Mouse (Mus musculus): ENCODE results near the gene Nipa1. TPM values are rescaled to one million over a fixed set of nuclear protein-coding genes. Genes with fewer than 3 reads are reported as not detected.
"Not testable (repeated sequence)": the region's sequence is repeated elsewhere in the genome, so short reads cannot be mapped to it uniquely, and the experiment has no call there.

Gene Nipa1
- polyA plus RNA-seq, 1 experiment from 2014 or later = 11.0 TPM

- no peak overlapping the region for H3K27ac ChIP-seq (ENCODE audit: low read depth, low read length)
- no peaks in the 10 kb centered on the region for H3K9me3 ChIP-seq (ENCODE audit: control insufficient read depth, low read length)
- peaks cover 5% of the 10 kb centered on the region; the same call in 1 of the 2 replicates for H3K4me1 ChIP-seq (ENCODE audit: control insufficient read depth, insufficient read depth, low read length)
- H3K4me3 ChIP-seq (ENCODE audit: low read depth, low read length) = no peak overlapping the region
- no peak overlapping the region for H3K9ac ChIP-seq (ENCODE audit: low read length)
- no peak for DNase-seq (ENCODE audit: low spot score)
- H3K27me3 ChIP-seq (ENCODE audit: control insufficient read depth, insufficient read depth, low read length) = no peaks in the 10 kb centered on the region
- ATAC-seq (ENCODE audit: insufficient read depth, low FRiP score, low TSS enrichment) = no peak
- H3K36me3 ChIP-seq (ENCODE audit: control insufficient read depth, insufficient read depth, low read length) = no peaks in the 10 kb centered on the region
- no peak overlapping the region for H3K4me2 ChIP-seq (ENCODE audit: low read depth)
- 88% methylated on average over 6 of the region's 6 CpGs for WGBS
Observed at GRCm38 (mm10) chr7:56015172-56015571, 4.6 kb downstream of the Nipa1 start.

GRCm38 (mm10) chr7:56014002-56014702 is 5.6 kb downstream of the Nipa1 start:
- H3K9ac ChIP-seq (ENCODE audit: low read length) = not testable (repeated sequence)

GRCm38 (mm10) chr7:56013261-56014001 is 6.3 kb downstream of the Nipa1 start:
- no peak for DNase-seq (ENCODE audit: low spot score)
- Histone ChIP-seq H3K9me3 (ENCODE audit: control insufficient read depth, low read length) (no peaks in the 10 kb centered on the region), H3K27me3 (ENCODE audit: control insufficient read depth, insufficient read depth, low read length) (no peaks in the 10 kb centered on the region), H3K4me2 (ENCODE audit: low read depth) (no peak overlapping the region), H3K27ac (ENCODE audit: low read depth, low read length) (no peak overlapping the region), H3K36me3 (ENCODE audit: control insufficient read depth, insufficient read depth, low read length) (no peaks in the 10 kb centered on the region), H3K9ac (ENCODE audit: low read length) (no peak overlapping the region), H3K4me3 (ENCODE audit: low read depth, low read length) (no peak overlapping the region), H3K4me1 (ENCODE audit: control insufficient read depth, insufficient read depth, low read length) (peaks cover under 1% of the 10 kb centered on the region; the same call in 1 of the 2 replicates)
- whole genome bisulfite sequencing = 96% methylated on average over 14 of the region's 14 CpGs
- no peak for ATAC-seq (ENCODE audit: insufficient read depth, low FRiP score, low TSS enrichment)

More at GRCm38 (mm10) chr7:56014002-56014702, 5.6 kb downstream of the Nipa1 start:
- not testable (repeated sequence) for DNase-seq (ENCODE audit: low spot score); H3K27me3 ChIP-seq (ENCODE audit: control insufficient read depth, insufficient read depth, low read length); H3K4me3 ChIP-seq (ENCODE audit: low read depth, low read length); ATAC-seq (ENCODE audit: insufficient read depth, low FRiP score, low TSS enrichment); H3K36me3 ChIP-seq (ENCODE audit: control insufficient read depth, insufficient read depth, low read length); H3K9me3 ChIP-seq (ENCODE audit: control insufficient read depth, low read length); H3K27ac ChIP-seq (ENCODE audit: low read depth, low read length); H3K4me1 ChIP-seq (ENCODE audit: control insufficient read depth, insufficient read depth, low read length); H3K4me2 ChIP-seq (ENCODE audit: low read depth)
- 93% methylated on average over 6 of the region's 18 CpGs for WGBS

- no peak for DNase-seq (ENCODE audit: low spot score)
- H3K4me1 ChIP-seq (ENCODE audit: control insufficient read depth, insufficient read depth, low read length) = no peaks in the 10 kb centered on the region
- no peak overlapping the region for H3K4me2 ChIP-seq (ENCODE audit: low read depth)
- H3K36me3 ChIP-seq (ENCODE audit: control insufficient read depth, insufficient read depth, low read length) = no peaks in the 10 kb centered on the region
- H3K4me3 ChIP-seq (ENCODE audit: low read depth, low read length) = no peak overlapping the region
- H3K27ac ChIP-seq (ENCODE audit: low read depth, low read length) = no peak overlapping the region
- no peak overlapping the region for H3K9ac ChIP-seq (ENCODE audit: low read length)
- H3K9me3 ChIP-seq (ENCODE audit: control insufficient read depth, low read length) = no peaks in the 10 kb centered on the region
- ATAC-seq (ENCODE audit: insufficient read depth, low FRiP score, low TSS enrichment) = no peak
- H3K27me3 ChIP-seq (ENCODE audit: control insufficient read depth, insufficient read depth, low read length) = no peaks in the 10 kb centered on the region
Observed at GRCm38 (mm10) chr7:56011018-56011333, 8.8 kb downstream of the Nipa1 start.

GRCm38 (mm10) chr7:56010318-56011017 is 9.3 kb downstream of the Nipa1 start:
- 58% methylated on average over 4 of the region's 4 CpGs for WGBS
- no peaks in the 10 kb centered on the region for H3K4me1 ChIP-seq (ENCODE audit: control insufficient read depth, insufficient read depth, low read length)
- H3K27me3 ChIP-seq (ENCODE audit: control insufficient read depth, insufficient read depth, low read length) = no peaks in the 10 kb centered on the region
- DNase-seq (ENCODE audit: low spot score) (no peak), ATAC-seq (ENCODE audit: insufficient read depth, low FRiP score, low TSS enrichment) (no peak)
- H3K36me3 ChIP-seq (ENCODE audit: control insufficient read depth, insufficient read depth, low read length) = no peaks in the 10 kb centered on the region
- no peak overlapping the region for H3K4me2 ChIP-seq (ENCODE audit: low read depth)
- H3K9me3 ChIP-seq (ENCODE audit: control insufficient read depth, low read length) = no peaks in the 10 kb centered on the region
- H3K9ac ChIP-seq (ENCODE audit: low read length) = no peak overlapping the region
- H3K4me3 ChIP-seq (ENCODE audit: low read depth, low read length) = no peak overlapping the region
- H3K27ac ChIP-seq (ENCODE audit: low read depth, low read length) = no peak overlapping the region

GRCm38 (mm10) chr7:55998997-55999396 is 20.8 kb downstream of the Nipa1 start:
- no peak overlapping the region for H3K9ac ChIP-seq (ENCODE audit: low read length)
- no peaks in the 10 kb centered on the region for H3K36me3 ChIP-seq (ENCODE audit: control insufficient read depth, insufficient read depth, low read length)
- WGBS = 2% methylated on average over 3 of the region's 4 CpGs
- no peak overlapping the region for H3K4me2 ChIP-seq (ENCODE audit: low read depth)
- H3K4me3 ChIP-seq (ENCODE audit: low read depth, low read length) = no peak overlapping the region
- no peaks in the 10 kb centered on the region for H3K9me3 ChIP-seq (ENCODE audit: control insufficient read depth, low read length)
- H3K4me1 ChIP-seq (ENCODE audit: control insufficient read depth, insufficient read depth, low read length) = no peaks in the 10 kb centered on the region
- H3K27me3 ChIP-seq (ENCODE audit: control insufficient read depth, insufficient read depth, low read length) = no peaks in the 10 kb centered on the region
- no peak overlapping the region for H3K27ac ChIP-seq (ENCODE audit: low read depth, low read length)
- no peak for ATAC-seq (ENCODE audit: insufficient read depth, low FRiP score, low TSS enrichment)
- no peak for DNase-seq (ENCODE audit: low spot score)

GRCm38 (mm10) chr7:55995013-55995412 is 24.7 kb downstream of the Nipa1 start:
- DNase-seq (ENCODE audit: low spot score) (no peak), ATAC-seq (ENCODE audit: insufficient read depth, low FRiP score, low TSS enrichment) (no peak)
- no peak overlapping the region for H3K4me2 ChIP-seq (ENCODE audit: low read depth)
- no peaks in the 10 kb centered on the region for H3K4me1 ChIP-seq (ENCODE audit: control insufficient read depth, insufficient read depth, low read length)
- H3K4me3 ChIP-seq (ENCODE audit: low read depth, low read length) = no peak overlapping the region
- no peaks in the 10 kb centered on the region for H3K9me3 ChIP-seq (ENCODE audit: control insufficient read depth, low read length)
- WGBS = 54% methylated on average over 4 of the region's 4 CpGs
- no peaks in the 10 kb centered on the region for H3K27me3 ChIP-seq (ENCODE audit: control insufficient read depth, insufficient read depth, low read length)
- H3K27ac ChIP-seq (ENCODE audit: low read depth, low read length) = no peak overlapping the region
- H3K9ac ChIP-seq (ENCODE audit: low read length) = no peak overlapping the region
- H3K36me3 ChIP-seq (ENCODE audit: control insufficient read depth, insufficient read depth, low read length) = no peaks in the 10 kb centered on the region

GRCm38 (mm10) chr7:55991858-55992257 is 27.9 kb downstream of the Nipa1 start:
- Histone ChIP-seq H3K27me3 (ENCODE audit: control insufficient read depth, insufficient read depth, low read length) (no peaks in the 10 kb centered on the region), H3K4me1 (ENCODE audit: control insufficient read depth, insufficient read depth, low read length) (no peaks in the 10 kb centered on the region), H3K36me3 (ENCODE audit: control insufficient read depth, insufficient read depth, low read length) (no peaks in the 10 kb centered on the region), H3K9ac (ENCODE audit: low read length) (no peak overlapping the region), H3K27ac (ENCODE audit: low read depth, low read length) (no peak overlapping the region), H3K4me3 (ENCODE audit: low read depth, low read length) (no peak overlapping the region), H3K4me2 (ENCODE audit: low read depth) (no peak overlapping the region), H3K9me3 (ENCODE audit: control insufficient read depth, low read length) (no peaks in the 10 kb centered on the region)
- no peak for DNase-seq (ENCODE audit: low spot score)
- WGBS = 92% methylated on average over 7 of the region's 7 CpGs
- ATAC-seq (ENCODE audit: insufficient read depth, low FRiP score, low TSS enrichment) = no peak
